In genomic region chr8:106766736-106767135, GRCm38 (mm10) we compare ENCODE assay signal across 27 mouse cellular contexts.
A peak's percentile ranks its signal among the peaks of the same experiment; 100 is the strongest.
DNase-seq lines count a peak whose midpoint lies in the region; ATAC-seq and TF ChIP-seq lines count a peak whose summit lies in the region.
"Had no signal": no experiment of that assay in that cellular context is flagged by ENCODE, and none has a peak within 500 bp of the region (broad histone marks: within the 10 kb centered on the region; RNA-seq: fewer than 3 reads in every experiment).

No protein-coding gene starts in this region.

- intact Hi-C loops in left cerebral cortex, postnatal 14 days (cut with DNase I): no loop called here

- no peak for ATAC-seq in hindbrain, postnatal 0 days
- no peak for ATAC-seq in hindbrain, embryonic 14.5 days (ENCODE audit: low FRiP score)
- no peak for ATAC-seq in kidney, embryonic 14.5 days (ENCODE audit: low FRiP score, low TSS enrichment)
- ATAC-seq in erythroblast, adult 5-6 weeks (replicated peaks; ENCODE audit: low FRiP score, poor library complexity, severe bottlenecking): no peak
- ATAC-seq: forebrain, embryonic 15.5 days; Patski had no signal

- H3K27ac ChIP-seq in hindbrain, postnatal 0 days: no peak overlapping the region
- no peak overlapping the region for H3K27ac ChIP-seq in hindbrain, embryonic 14.5 days
- peak overlapping the region; percentile 56; the same call in 1 of the 2 replicates for H3K27ac ChIP-seq in kidney, adult 2 months (ENCODE audit: insufficient read depth, low read depth, low read length)
- no peak overlapping the region for H3K27ac ChIP-seq in kidney, embryonic 14.5 days (ENCODE audit: low read depth, low read length)
- H3K27ac ChIP-seq: forebrain, embryonic 12.5 days; forebrain, embryonic 15.5 days; heart, embryonic 15.5 days; hindbrain, embryonic 10.5 days; hindbrain, embryonic 13.5 days had no signal

- H3K27me3 ChIP-seq in hindbrain, postnatal 0 days (ENCODE audit: insufficient read depth, low read length): no peaks in the 10 kb centered on the region
- no peaks in the 10 kb centered on the region for H3K27me3 ChIP-seq in hindbrain, embryonic 14.5 days (ENCODE audit: control insufficient read depth, insufficient read depth, low read length)
- no peaks in the 10 kb centered on the region for H3K27me3 ChIP-seq in kidney, adult 2 months (replicated peaks; ENCODE audit: control insufficient read depth, insufficient read depth, low read length)
- H3K27me3 ChIP-seq in kidney, embryonic 14.5 days (ENCODE audit: control insufficient read depth, insufficient read depth, low read length): no peaks in the 10 kb centered on the region
- H3K27me3 ChIP-seq: CH12.LX; forebrain, embryonic 12.5 days; forebrain, embryonic 15.5 days; heart, embryonic 12.5 days; heart, embryonic 15.5 days; hindbrain, embryonic 13.5 days; Patski had no signal

- H3K9ac ChIP-seq in hindbrain, postnatal 0 days (replicated peaks; ENCODE audit: low read length): no peak overlapping the region
- no peak overlapping the region for H3K9ac ChIP-seq in hindbrain, embryonic 14.5 days
- H3K9ac ChIP-seq in kidney, embryonic 14.5 days (ENCODE audit: low read depth, low read length): no peak overlapping the region
- H3K9ac ChIP-seq: forebrain, embryonic 12.5 days; forebrain, embryonic 15.5 days; heart, embryonic 12.5 days; heart, embryonic 15.5 days; hindbrain, embryonic 13.5 days had no signal

- no peak overlapping the region for H3K4me3 ChIP-seq in hindbrain, postnatal 0 days (ENCODE audit: low read length)
- no peak overlapping the region for H3K4me3 ChIP-seq in hindbrain, embryonic 14.5 days (replicated peaks; ENCODE audit: low read length)
- no peak overlapping the region for H3K4me3 ChIP-seq in kidney, adult 2 months (ENCODE audit: insufficient read depth, low read depth, low read length)
- no peak overlapping the region for H3K4me3 ChIP-seq in kidney, embryonic 14.5 days (ENCODE audit: low read length)
- H3K4me3 ChIP-seq: forebrain, embryonic 12.5 days; forebrain, embryonic 15.5 days; heart, embryonic 12.5 days; heart, embryonic 15.5 days; hindbrain, embryonic 10.5 days; hindbrain, embryonic 13.5 days had no signal

- H3K9me3 ChIP-seq in hindbrain, postnatal 0 days (ENCODE audit: low read length): no peaks in the 10 kb centered on the region
- no peaks in the 10 kb centered on the region for H3K9me3 ChIP-seq in hindbrain, embryonic 14.5 days (ENCODE audit: control insufficient read depth, low read length)
- H3K9me3 ChIP-seq in kidney, embryonic 14.5 days (ENCODE audit: control insufficient read depth, low read length): no peaks in the 10 kb centered on the region
- H3K9me3 ChIP-seq: forebrain, embryonic 12.5 days; forebrain, embryonic 15.5 days; G1E; heart, embryonic 15.5 days; hindbrain, embryonic 10.5 days; hindbrain, embryonic 13.5 days had no signal

- H3K4me1 ChIP-seq in hindbrain, postnatal 0 days (ENCODE audit: insufficient read depth, low read length): peaks cover 5% of the 10 kb centered on the region; the same call in 1 of the 2 replicates
- H3K4me1 ChIP-seq in hindbrain, embryonic 14.5 days (replicated peaks; ENCODE audit: control insufficient read depth, insufficient read depth, low read length): peaks cover 7% of the 10 kb centered on the region
- H3K4me1 ChIP-seq in kidney, adult 2 months (ENCODE audit: control insufficient read depth, insufficient read depth, low read length): peaks cover 14% of the 10 kb centered on the region
- H3K4me1 ChIP-seq in kidney, embryonic 14.5 days (ENCODE audit: control insufficient read depth, insufficient read depth, low read length): no peaks in the 10 kb centered on the region

- WGBS in hindbrain, postnatal 0 days: 66% methylated on average over 5 of the region's 5 CpGs
- 85% methylated on average over 5 of the region's 5 CpGs for WGBS in hindbrain, embryonic 14.5 days
- WGBS in kidney, adult 2 months: 63% methylated on average over 5 of the region's 5 CpGs
- 92% methylated on average over 5 of the region's 5 CpGs for WGBS in kidney, embryonic 14.5 days

- TF ChIP-seq CTCF in hindbrain, postnatal 0 days (IDR thresholded peaks at IDR 0.05; ENCODE audit: low read depth): no peak
- no peak for TF ChIP-seq CTCF in kidney, adult 2 months (conservative IDR thresholded peaks at IDR 0.05; ENCODE audit: insufficient read depth, insufficient read length, low read depth, low read length)

- TF ChIP-seq POLR2A in kidney, adult 2 months (IDR thresholded peaks at IDR 0.05; ENCODE audit: low read depth, low read length): no peak

- H3K4me2 ChIP-seq in hindbrain, postnatal 0 days (ENCODE audit: low read depth, low read length): no peak overlapping the region
- H3K4me2 ChIP-seq in hindbrain, embryonic 14.5 days (replicated peaks): no peak overlapping the region
- H3K4me2 ChIP-seq in kidney, embryonic 14.5 days (replicated peaks; ENCODE audit: low read depth, low read length): no peak overlapping the region
- H3K4me2 ChIP-seq: forebrain, embryonic 12.5 days; forebrain, embryonic 15.5 days; heart, embryonic 12.5 days; heart, embryonic 15.5 days; hindbrain, embryonic 13.5 days had no signal

- H3K36me3 ChIP-seq in hindbrain, postnatal 0 days (ENCODE audit: insufficient read depth, low read length): no peaks in the 10 kb centered on the region
- H3K36me3 ChIP-seq in hindbrain, embryonic 14.5 days (replicated peaks; ENCODE audit: control insufficient read depth, insufficient read depth): no peaks in the 10 kb centered on the region
- no peaks in the 10 kb centered on the region for H3K36me3 ChIP-seq in kidney, adult 2 months (ENCODE audit: control insufficient read depth, insufficient read depth, low read length)
- no peaks in the 10 kb centered on the region for H3K36me3 ChIP-seq in kidney, embryonic 14.5 days (ENCODE audit: control insufficient read depth, insufficient read depth, low read length)
- H3K36me3 ChIP-seq: forebrain, embryonic 12.5 days; forebrain, embryonic 15.5 days; G1E; heart, embryonic 12.5 days; heart, embryonic 15.5 days; hindbrain, embryonic 10.5 days; hindbrain, embryonic 13.5 days had no signal

- DNase-seq in hindbrain, postnatal 0 days (ENCODE audit: low spot score): peak; percentile 7
- DNase-seq in hindbrain, embryonic 14.5 days (ENCODE audit: low spot score): no peak
- peak; percentile 85 for DNase-seq in kidney, adult 2 months
- DNase-seq in kidney, adult 9 months: peak; percentile 85
- DNase-seq in kidney, postnatal 25 days: peak; percentile 61 to 71
- no peak for DNase-seq in left cerebral cortex, postnatal 14 days (ENCODE audit: low spot score in 2 of 2)
- DNase-seq: adrenal gland, adult 2 months; adrenal gland, postnatal 14 days; B cell, adult 2 months; cerebellum, adult 11 months; cerebellum, adult 2 months; cerebellum, postnatal 14 days; gastrocnemius, postnatal 25 days; heart, adult 18-20 months; heart, postnatal 10 days; heart, postnatal 36 days had no signal

Comparison
In these comparisons a context has a peak if more than half of its experiments do, and no peak if none do; other contexts are left out.
1. DNase-seq: peak in hindbrain, postnatal 0 days (single experiment), kidney, adult 2 months (single experiment), kidney, adult 9 months (single experiment) and kidney, postnatal 25 days (2 of 2); none in hindbrain, embryonic 14.5 days (single experiment) and left cerebral cortex, postnatal 14 days (0 of 2).